Mouse (Mus musculus): ENCODE data around the gene Kifc1.

DNA sequence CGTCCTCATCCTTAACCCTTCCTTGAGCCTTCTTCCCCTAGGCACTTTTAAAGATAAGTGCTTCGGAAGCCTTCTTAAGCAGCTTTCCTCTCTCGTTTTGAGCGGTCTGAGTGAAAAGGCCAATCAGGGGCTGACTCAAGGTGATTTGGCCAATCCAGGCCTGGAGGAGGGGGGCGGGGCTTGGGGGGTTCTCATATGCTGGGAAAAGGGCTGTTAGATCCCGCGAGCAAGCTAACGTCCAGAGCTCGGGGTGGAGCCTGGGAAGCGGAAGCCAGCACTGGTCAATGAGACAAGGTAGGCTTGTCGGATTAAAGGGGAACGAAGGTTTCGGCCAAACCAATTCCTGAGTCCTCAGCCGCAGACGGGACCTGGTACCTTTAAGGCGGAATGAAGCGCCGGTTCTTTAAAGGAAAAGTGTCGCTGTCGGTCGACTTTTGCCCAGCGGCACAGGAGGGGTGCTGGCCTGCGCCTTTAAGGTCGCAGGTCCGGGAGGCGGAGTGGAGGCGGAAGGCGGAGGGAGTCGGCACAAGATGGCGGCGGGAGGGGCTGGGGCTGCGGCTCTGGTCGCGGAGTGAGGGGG is 25.3 kb upstream of the Kifc1 start, which contains the start of the genes Tapbp and Zbtb22:
- TF ChIP-seq CTCF (conservative IDR thresholded peaks at IDR 0.05; ENCODE audit: low read length) = no peak
- no peak for TF ChIP-seq POU5F1 (IDR thresholded peaks at IDR 0.05; ENCODE audit: borderline replicate concordance, low read length)
- TF ChIP-seq NANOG (IDR thresholded peaks at IDR 0.05; ENCODE audit: borderline replicate concordance, low read length) = peak; percentile 40; the same call in 1 of the 2 replicates

All from E14TG2a.4 (cell line).